Mouse (Mus musculus) olfactory bulb, adult 2 months (tissue): ENCODE data around the gene Kcnh1.

Experiments used
- CTCF ChIP-seq: fragments of 200-500 bp; IDR thresholded peaks from 2 replicates; pipeline ENCODE4 v1.5.1; 2012; ENCODE audit warnings: low read depth, mild to moderate bottlenecking, low read length, moderate library complexity; ENCODE audit not compliant: insufficient read depth
- POLR2A ChIP-seq: fragments of 200-500 bp; IDR thresholded peaks from 2 replicates; pipeline ENCODE4 v1.6.1; 2012; ENCODE audit warnings: mild to moderate bottlenecking, low read depth, low read length, moderate library complexity; ENCODE audit not compliant: insufficient read depth

DNA sequence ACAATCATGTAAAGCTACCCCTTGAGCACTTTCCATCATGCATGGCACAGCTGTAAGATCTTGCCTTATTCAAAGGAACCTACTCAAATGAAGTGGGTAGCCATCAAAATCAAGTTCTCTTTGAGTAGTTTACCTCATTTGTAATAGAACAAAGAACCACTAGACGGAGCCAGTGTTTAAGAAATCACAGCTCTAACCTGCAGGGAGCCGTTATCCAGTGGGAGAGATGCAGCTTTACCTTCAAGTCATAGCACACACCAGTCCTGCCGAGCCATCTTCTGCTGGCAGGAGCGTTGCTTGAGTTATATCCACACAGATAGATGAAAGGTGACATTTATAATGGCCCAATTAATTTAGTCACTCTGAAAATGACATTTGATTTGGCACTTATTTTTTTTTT is 1.5 kb upstream of the Kcnh1 start:
- TF ChIP-seq POLR2A (no peak), CTCF (no peak)
